9 mouse cellular contexts compared by ENCODE assay signal in genomic region chr13:107969961-107970391, GRCm38 (mm10).
DNase-seq lines count a peak whose midpoint lies in the region; ATAC-seq lines count a peak whose summit lies in the region.
"Had no signal": no experiment of that assay in that cellular context is flagged by ENCODE, and none has a peak within 500 bp of the region (broad histone marks: within the 10 kb centered on the region; RNA-seq: fewer than 3 reads in every experiment).

No protein-coding gene starts in this region.

- no peak overlapping the region for H3K27ac ChIP-seq in limb, embryonic 13.5 days
- H3K27ac ChIP-seq in limb, embryonic 10.5 days, result no peak overlapping the region
- H3K27ac ChIP-seq in forebrain, embryonic 16.5 days (ENCODE audit: low read length), result peak overlapping the region; percentile 85
- no peak overlapping the region for H3K27ac ChIP-seq in neural tube, embryonic 15.5 days (replicated peaks)

- no peaks in the 10 kb centered on the region for H3K9me3 ChIP-seq in limb, embryonic 13.5 days
- no peaks in the 10 kb centered on the region for H3K9me3 ChIP-seq in limb, embryonic 10.5 days (replicated peaks)
- no peaks in the 10 kb centered on the region for H3K9me3 ChIP-seq in forebrain, embryonic 16.5 days (ENCODE audit: control insufficient read depth, low read length)
- no peaks in the 10 kb centered on the region for H3K9me3 ChIP-seq in neural tube, embryonic 15.5 days (replicated peaks)

- H3K36me3 ChIP-seq in limb, embryonic 13.5 days, result no peaks in the 10 kb centered on the region
- no peaks in the 10 kb centered on the region for H3K36me3 ChIP-seq in limb, embryonic 10.5 days
- no peaks in the 10 kb centered on the region for H3K36me3 ChIP-seq in forebrain, embryonic 16.5 days (ENCODE audit: control insufficient read depth, insufficient read depth)
- H3K36me3 ChIP-seq in neural tube, embryonic 15.5 days, result no peaks in the 10 kb centered on the region

- WGBS in limb, embryonic 13.5 days, result 30% methylated on average over 7 of the region's 7 CpGs
- WGBS in limb, embryonic 10.5 days, result 34% methylated on average over 7 of the region's 7 CpGs
- WGBS in forebrain, embryonic 16.5 days, result 4% methylated on average over 7 of the region's 7 CpGs
- WGBS in neural tube, embryonic 15.5 days, result 15% methylated on average over 7 of the region's 7 CpGs

- no peak overlapping the region for H3K9ac ChIP-seq in limb, embryonic 13.5 days
- no peak overlapping the region for H3K9ac ChIP-seq in forebrain, embryonic 16.5 days (replicated peaks; ENCODE audit: low read depth, low read length)
- no peak overlapping the region for H3K9ac ChIP-seq in neural tube, embryonic 15.5 days (replicated peaks)

- H3K4me3 ChIP-seq in limb, embryonic 13.5 days, result no peak overlapping the region
- H3K4me3 ChIP-seq in limb, embryonic 10.5 days, result no peak overlapping the region
- no peak overlapping the region for H3K4me3 ChIP-seq in forebrain, embryonic 16.5 days (replicated peaks; ENCODE audit: low read length)
- H3K4me3 ChIP-seq in neural tube, embryonic 15.5 days (replicated peaks), result no peak overlapping the region

- H3K27me3 ChIP-seq in limb, embryonic 13.5 days, result no peaks in the 10 kb centered on the region
- H3K27me3 ChIP-seq in limb, embryonic 10.5 days (ENCODE audit: low read depth, poor library complexity, severe bottlenecking), result no peaks in the 10 kb centered on the region
- H3K27me3 ChIP-seq in forebrain, embryonic 16.5 days (replicated peaks; ENCODE audit: control insufficient read depth, insufficient read depth, low read length), result no peaks in the 10 kb centered on the region
- H3K27me3 ChIP-seq in neural tube, embryonic 15.5 days (replicated peaks), result no peaks in the 10 kb centered on the region
- H3K27me3 ChIP-seq: Patski had no signal

- no peak for ATAC-seq in limb, embryonic 13.5 days (ENCODE audit: low FRiP score, low read depth)
- peak; percentile 92 for ATAC-seq in forebrain, embryonic 16.5 days
- ATAC-seq in neural tube, embryonic 15.5 days (ENCODE audit: low FRiP score), result peak; percentile 55; the same call in 1 of the 2 replicates
- ATAC-seq: Patski had no signal

- 0 out of 2 replicates have a peak overlapping the region, but pooled peaks have one; percentile 7 for H3K4me2 ChIP-seq in limb, embryonic 13.5 days (replicated peaks)
- peak overlapping the region; percentile 40 for H3K4me2 ChIP-seq in forebrain, embryonic 16.5 days (ENCODE audit: low read length)
- H3K4me2 ChIP-seq in neural tube, embryonic 15.5 days, result peak overlapping the region; percentile 31; the same call in 1 of the 2 replicates

- H3K4me1 ChIP-seq in limb, embryonic 13.5 days, result peaks cover 14% of the 10 kb centered on the region
- peaks cover 15% of the 10 kb centered on the region for H3K4me1 ChIP-seq in limb, embryonic 10.5 days
- H3K4me1 ChIP-seq in forebrain, embryonic 16.5 days (replicated peaks; ENCODE audit: control insufficient read depth, insufficient read depth, low read length), result peaks cover 12% of the 10 kb centered on the region
- H3K4me1 ChIP-seq in neural tube, embryonic 15.5 days, result peaks cover 15% of the 10 kb centered on the region

- no peak for DNase-seq in limb, embryonic 10.5 days (ENCODE audit: low spot score)
- peak; percentile 31 to 45 for DNase-seq in layer of hippocampus, postnatal 10 days (ENCODE audit: low spot score in 2 of 2)
- DNase-seq in urinary bladder, postnatal 36 days (ENCODE audit: low spot score in 2 of 2), result no peak
- no peak for DNase-seq in testis, postnatal 14 days (ENCODE audit: low spot score)
- DNase-seq in liver, result no peak

Comparison
In these comparisons a context has a peak if more than half of its experiments do, and no peak if none do; other contexts are left out.
1. DNase-seq: peak in layer of hippocampus, postnatal 10 days (2 of 2); none in limb, embryonic 10.5 days (single experiment), urinary bladder, postnatal 36 days (0 of 2), testis, postnatal 14 days (single experiment) and liver (single experiment).
2. Peak in every context shown above with its lines, with median percentiles within 50 percentile points of each other: H3K4me2 ChIP-seq.